Mouse (Mus musculus) cerebellum, adult 11-12 months (tissue): ENCODE data around the gene Pfkfb3.

Source experiments
- DNase-seq: peaks from one replicate; pipeline ENCODE4 v3.0.0; 2022

The Pfkfb3 gene

DNA sequence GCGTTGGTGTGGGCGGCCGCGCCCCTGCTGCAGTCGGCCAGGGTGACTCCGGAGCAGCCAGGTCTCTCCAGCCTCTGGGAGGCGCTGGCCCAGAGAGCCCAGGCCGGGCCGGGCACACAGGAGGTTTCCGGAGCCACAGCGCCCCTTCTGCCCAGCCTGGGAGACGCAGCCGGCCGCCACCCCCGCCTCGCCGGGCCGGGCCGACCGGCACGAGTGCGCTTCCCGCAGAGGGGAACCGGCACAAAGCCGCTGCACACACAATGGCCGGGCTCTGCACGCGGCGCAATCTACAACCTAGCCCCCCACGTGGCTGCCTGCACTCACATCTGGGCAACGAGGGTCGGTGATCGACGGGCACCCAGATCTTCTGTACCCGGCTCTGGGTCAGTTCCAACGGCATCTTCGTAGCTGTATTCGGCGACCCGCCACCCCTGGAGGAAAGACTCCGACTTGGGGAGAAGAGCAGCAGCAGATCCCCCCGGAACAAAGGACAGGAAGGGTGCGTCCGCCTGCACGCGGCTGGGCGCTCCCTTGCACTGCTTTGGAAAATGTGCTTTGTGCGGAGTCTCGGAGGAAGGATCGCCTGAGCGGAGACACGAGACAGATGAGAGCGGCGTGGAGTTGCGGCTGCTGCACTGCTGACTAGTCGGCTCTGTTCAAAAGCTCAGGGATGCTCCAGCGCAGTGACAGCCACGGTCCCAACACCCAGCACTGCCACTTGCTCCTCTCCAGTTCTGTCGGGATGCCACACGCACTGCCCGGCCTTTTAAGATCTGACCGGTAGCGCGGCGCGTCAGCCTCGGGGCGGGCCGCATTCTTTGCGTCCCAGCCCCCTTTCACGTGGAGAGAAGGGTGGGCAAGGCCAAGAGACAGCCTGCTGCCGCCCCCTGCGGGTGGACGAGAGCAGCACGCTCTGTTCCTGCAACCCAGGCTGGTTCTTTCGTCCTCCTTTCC, 52.3 kb downstream of the Pfkfb3 start:
- DNase-seq, result peak; percentile 85

DNA sequence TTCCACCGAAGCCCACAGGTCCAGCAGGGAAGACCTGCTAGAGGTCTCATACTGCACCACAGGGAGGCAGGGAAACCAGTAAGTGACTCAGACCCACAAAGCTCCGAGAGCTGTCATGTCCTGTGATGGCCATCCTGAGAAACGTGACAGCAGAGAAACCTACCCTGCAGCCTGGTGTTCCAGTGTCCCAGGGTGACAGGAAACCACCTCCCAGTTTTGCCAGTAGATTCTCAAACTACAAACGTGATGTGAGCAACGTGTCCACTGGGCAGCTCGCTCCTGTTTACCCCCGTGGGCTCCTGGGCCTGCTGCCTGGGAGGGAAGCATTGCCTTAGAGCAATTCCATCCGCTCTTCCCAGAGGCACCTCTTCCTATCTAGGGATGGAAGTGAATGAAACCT, 53.2 kb downstream of the Pfkfb3 start:
- no peak for DNase-seq

DNA sequence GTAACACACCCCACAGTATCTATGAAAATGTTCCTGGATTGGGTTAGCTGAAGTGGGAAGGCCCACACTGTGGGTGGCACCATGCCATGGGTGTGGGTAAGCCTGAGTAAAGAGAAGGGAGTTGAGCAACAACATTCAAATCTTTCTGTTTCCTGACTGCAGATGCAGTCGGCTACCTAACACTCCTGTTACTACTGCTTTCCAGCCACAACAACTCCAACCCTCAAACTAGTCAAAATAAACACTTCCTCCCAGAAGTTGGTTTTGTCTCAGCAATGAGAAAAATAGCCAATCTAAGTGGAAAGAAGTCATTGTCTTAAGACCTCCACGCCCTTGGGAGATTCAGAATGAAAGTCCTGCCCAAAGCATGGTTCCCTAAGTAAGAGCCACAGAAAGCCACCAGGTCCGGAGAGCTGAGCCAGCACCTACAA, 57.3 kb downstream of the Pfkfb3 start:
- no peak for DNase-seq

- peak; percentile 58 for DNase-seq
These were observed 59.0 kb downstream of the Pfkfb3 start for GRCm38 (mm10) chr2:11494841-11495255.

GRCm38 (mm10) chr2:11492855-11493254, 61.0 kb downstream of the Pfkfb3 start:
- no peak for DNase-seq

GRCm38 (mm10) chr2:11491471-11491870, 62.4 kb downstream of the Pfkfb3 start:
- no peak for DNase-seq

DNA sequence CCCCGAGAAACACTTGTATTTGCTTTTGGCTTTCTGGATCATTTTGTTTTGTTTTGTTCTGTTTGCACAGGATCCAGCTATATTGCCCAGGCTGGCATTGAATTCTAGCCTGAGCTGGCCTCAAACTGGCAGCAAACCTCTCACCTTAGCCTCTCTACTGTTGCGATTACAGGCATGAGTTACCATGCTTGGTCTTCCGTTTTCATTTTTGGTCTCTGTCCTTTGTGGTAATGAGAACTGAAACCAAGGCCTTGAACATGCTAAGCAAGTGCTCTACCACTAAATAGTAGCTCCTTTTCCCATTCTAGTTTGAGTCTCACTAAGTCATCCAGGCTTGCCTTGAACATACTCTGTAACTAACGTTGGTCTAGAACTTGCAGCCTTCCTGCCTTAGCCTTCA, 63.3 kb downstream of the Pfkfb3 start:
- no peak for DNase-seq

- DNase-seq, result peak; percentile 72
These were observed 70.7 kb downstream of the Pfkfb3 start for GRCm38 (mm10) chr2:11483226-11483625.

GRCm38 (mm10) chr2:11482364-11482763, 71.5 kb downstream of the Pfkfb3 start:
- DNase-seq, result peak; percentile 27

- no peak for DNase-seq
These were observed 74.9 kb downstream of the Pfkfb3 start for GRCm38 (mm10) chr2:11478960-11479359.

- no peak for DNase-seq
These were observed 78.6 kb downstream of the Pfkfb3 start for GRCm38 (mm10) chr2:11475316-11475715.

- DNase-seq, result no peak
These were observed 89.2 kb downstream of the Pfkfb3 start for GRCm38 (mm10) chr2:11464661-11465099.

DNA sequence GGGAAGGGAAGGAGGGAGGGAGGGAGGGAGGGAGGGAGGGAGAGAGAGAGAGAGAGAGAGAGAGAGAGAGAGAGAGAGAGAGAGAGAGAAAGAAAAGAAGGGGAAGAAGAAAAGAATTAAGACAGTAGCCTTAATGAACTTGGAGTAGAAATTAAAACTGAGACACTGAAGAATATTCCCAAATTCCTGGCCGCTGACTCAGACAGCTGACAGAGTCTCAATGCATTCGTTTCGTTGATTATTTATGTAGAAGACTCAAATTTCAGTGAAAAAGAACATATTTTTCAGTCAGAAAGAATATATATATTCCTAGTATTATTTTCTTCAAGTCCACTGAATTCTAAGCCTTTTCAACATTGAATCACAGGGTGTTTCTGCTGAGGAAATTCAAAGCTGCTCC, 92.9 kb downstream of the Pfkfb3 start:
- no peak for DNase-seq

- no peak for DNase-seq
These were observed 95.4 kb downstream of the Pfkfb3 start for GRCm38 (mm10) chr2:11458494-11458893.

DNA sequence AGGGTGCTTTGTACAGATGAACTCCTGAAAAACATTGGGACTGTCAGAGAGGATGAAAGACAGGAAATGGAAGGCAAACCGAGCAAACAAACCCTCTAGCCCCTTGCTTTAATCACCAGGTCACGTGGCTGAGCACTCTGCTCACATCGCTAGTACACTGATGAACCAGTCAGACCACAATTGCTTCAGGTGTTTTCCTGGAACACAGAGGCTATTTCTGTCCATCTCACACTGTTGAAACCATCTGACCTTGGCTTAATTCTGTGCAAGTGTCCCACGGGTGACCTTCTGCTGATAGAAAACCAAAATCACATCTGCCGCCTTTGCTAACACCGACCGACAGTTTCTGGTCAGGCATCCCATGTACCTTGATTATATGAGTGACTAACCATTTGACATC, 96.0 kb downstream of the Pfkfb3 start:
- no peak for DNase-seq

GRCm38 (mm10) chr2:11448711-11449110, 105.2 kb downstream of the Pfkfb3 start:
- no peak for DNase-seq

- DNase-seq, result no peak
These were observed 106.0 kb downstream of the Pfkfb3 start for GRCm38 (mm10) chr2:11447865-11448264.

- no peak for DNase-seq
These were observed 108.2 kb downstream of the Pfkfb3 start for GRCm38 (mm10) chr2:11445722-11446121.

- DNase-seq, result no peak
These were observed 112.0 kb downstream of the Pfkfb3 start for GRCm38 (mm10) chr2:11441864-11442263.

GRCm38 (mm10) chr2:11438231-11438954, 115.5 kb downstream of the Pfkfb3 start:
- no peak for DNase-seq

- DNase-seq, result no peak
These were observed 117.5 kb downstream of the Pfkfb3 start for GRCm38 (mm10) chr2:11436353-11436752.

DNA sequence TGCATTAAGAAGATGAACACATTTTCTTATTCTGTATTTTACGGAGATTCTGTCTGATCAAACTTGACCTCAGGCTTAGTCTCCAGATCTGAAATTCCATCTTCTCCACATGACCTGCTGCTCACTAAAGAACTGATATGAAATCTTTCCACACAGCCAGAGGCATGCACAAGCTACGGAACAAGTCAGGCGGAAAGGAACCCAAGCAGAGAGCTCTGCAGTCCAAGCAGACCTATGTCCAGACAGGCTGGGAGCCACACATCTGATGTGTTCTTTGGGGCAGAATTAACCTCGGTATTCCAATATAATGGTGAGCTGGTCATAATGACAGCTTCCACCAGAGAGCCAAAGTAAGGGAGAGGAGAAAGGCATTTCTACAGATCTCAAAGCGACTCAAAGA, 120.5 kb downstream of the Pfkfb3 start:
- no peak for DNase-seq

DNA sequence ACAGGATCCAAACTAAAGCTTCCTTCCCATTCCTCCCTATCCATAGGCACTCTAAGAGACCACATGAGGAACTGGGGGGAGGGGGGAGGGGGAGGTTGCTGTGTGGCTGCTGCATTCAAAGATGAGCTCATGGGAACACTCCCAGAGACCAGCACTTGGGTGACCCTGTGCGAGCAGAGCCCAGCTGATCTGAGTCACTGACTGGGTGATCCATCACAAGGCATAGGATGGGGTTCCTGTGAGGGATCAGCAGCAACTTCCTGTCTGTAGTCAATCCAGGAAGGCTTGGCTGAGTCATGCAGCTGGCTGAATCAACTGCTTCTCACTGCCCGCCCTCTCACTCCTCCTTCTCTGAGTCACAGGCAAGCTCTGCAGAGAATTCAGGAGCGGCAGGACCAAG, 124.3 kb downstream of the Pfkfb3 start:
- DNase-seq, result no peak

GRCm38 (mm10) chr2:11428621-11429020, 125.3 kb downstream of the Pfkfb3 start:
- DNase-seq, result no peak
